Mouse (Mus musculus) adrenal gland, adult 10 weeks (tissue): Measurements from ENCODE around the gene Fat3. TPM values are rescaled to one million over a fixed set of nuclear protein-coding genes. Genes with fewer than 3 reads are reported as not detected.

Experiments
- polyA plus RNA-seq: library from polyadenylated mRNA; stranded (reverse); fragments of 350-450 nt; fragmentation: Illumina TruSeq; extraction: RNeasy Lipid Tissue Mini Kit (QIAGEN cat#74804); gene quantifications from one replicate; pipeline ENCODE4 v1.2.3, GENCODE M21; 2014; ENCODE audit warnings: low read depth, low replicate concordance

Fat3 gene
- polyA plus RNA-seq, result 3.7 TPM

DNA sequence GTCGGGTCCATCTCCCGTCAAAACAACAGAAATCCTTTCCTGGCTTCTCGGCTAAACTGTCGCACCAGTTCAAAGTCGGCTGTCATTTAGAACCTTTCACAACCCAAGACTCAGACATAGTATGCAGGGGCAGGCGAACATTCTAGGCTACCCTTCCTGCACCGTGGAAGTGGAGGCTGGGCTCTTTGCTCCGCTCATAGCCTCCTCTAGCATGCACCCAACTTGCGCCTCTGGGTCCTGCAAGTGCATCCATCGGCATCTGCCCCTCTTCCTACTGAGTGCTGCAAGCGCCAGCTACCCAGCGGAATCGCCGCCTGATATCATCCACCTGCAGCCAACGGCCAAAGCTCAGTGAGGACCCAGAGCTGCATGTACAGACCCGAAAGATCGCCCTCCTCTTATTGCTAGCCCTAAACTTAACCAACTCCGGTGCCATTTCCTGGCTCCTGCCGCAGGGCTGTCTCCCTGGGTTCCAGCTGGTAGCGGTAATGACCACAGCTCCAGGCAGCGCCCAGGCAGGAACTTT lies at the start of gene Fat3:
Gene Fat3, minus strand, starts transcription at position 100 of the 526 bp plus-strand sequence.

DNA sequence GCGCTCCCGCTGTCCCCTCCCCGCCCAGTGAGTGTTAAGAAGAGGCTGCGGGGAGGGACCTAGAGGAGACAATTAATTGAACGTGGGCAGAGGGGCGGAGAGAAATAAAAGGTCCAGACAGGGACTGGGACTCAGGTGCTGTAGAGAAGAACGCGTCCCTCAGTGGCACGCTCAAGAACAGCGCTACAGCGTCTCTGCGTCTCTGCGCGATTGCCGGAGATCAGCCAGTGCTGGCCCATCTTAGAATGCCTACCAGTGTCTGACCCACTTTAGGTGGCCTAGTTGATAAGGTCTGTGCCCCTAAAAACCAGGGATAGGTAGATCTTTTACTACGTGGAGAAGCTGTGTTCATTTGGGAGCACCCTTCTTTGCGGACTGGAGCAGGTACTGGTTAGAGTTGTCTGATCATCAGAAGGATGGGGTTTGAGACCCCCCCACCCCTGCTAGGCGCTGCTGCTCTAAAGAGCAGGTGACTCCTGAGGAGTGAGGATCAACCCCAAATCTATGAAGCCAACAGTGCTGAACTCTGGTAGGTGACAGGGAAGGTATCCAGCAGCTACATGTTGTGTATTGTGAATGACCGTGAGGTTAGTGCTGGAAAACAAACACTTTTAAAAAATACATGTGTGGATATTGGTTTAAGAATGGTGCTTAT lies 626.5 kb downstream of the Fat3 start, which contains the start of gene Mtnr1b:
Gene Mtnr1b, minus strand, starts transcription at position 51 of the 655 bp plus-strand sequence.

